Mouse (Mus musculus): ENCODE data around the gene Galnt9.

Gene Galnt9

GRCm38 (mm10) chr5:110629525-110630120 lies 85.5 kb downstream of the Galnt9 start:
- no peak for DNase-seq (ENCODE audit: low spot score)

- no peak for DNase-seq (ENCODE audit: low spot score)
These were observed 92.0 kb downstream of the Galnt9 start for GRCm38 (mm10) chr5:110635951-110636707.

GRCm38 (mm10) chr5:110638306-110639074 lies 94.3 kb downstream of the Galnt9 start:
- DNase-seq (ENCODE audit: low spot score): no peak

GRCm38 (mm10) chr5:110639459-110639858 lies 95.3 kb downstream of the Galnt9 start:
- DNase-seq (ENCODE audit: low spot score): peak; percentile 67

GRCm38 (mm10) chr5:110646377-110646776 lies 102.2 kb downstream of the Galnt9 start:
- no peak for DNase-seq (ENCODE audit: low spot score)

GRCm38 (mm10) chr5:110652719-110653648 lies 108.8 kb downstream of the Galnt9 start, which contains the start of the genes Noc4l and Ddx51:
Gene Noc4l (minus strand): TSS chr5:110653417.
Gene Ddx51 (plus strand): TSS chr5:110653451.
- DNase-seq (ENCODE audit: low spot score): peak; percentile 89

- DNase-seq (ENCODE audit: low spot score): no peak
These were observed 109.5 kb downstream of the Galnt9 start for GRCm38 (mm10) chr5:110653686-110654085.

- DNase-seq (ENCODE audit: low spot score): no peak
These were observed 115.5 kb downstream of the Galnt9 start for GRCm38 (mm10) chr5:110659682-110660081.

GRCm38 (mm10) chr5:110664041-110664440 lies 119.9 kb downstream of the Galnt9 start:
- no peak for DNase-seq (ENCODE audit: low spot score)

GRCm38 (mm10) chr5:110664750-110665269 lies 120.7 kb downstream of the Galnt9 start:
- no peak for DNase-seq (ENCODE audit: low spot score)

- no peak for DNase-seq (ENCODE audit: low spot score)
These were observed 121.4 kb downstream of the Galnt9 start for GRCm38 (mm10) chr5:110665486-110666121.
